Mouse (Mus musculus): ENCODE measurements around the gene Rnps1.

- no peak for TF ChIP-seq POLR2A (IDR thresholded peaks at IDR 0.05; ENCODE audit: low read depth, low read length)
- TF ChIP-seq CTCF (conservative IDR thresholded peaks at IDR 0.05; ENCODE audit: insufficient read depth, insufficient read length, low read depth, low read length), result no peak
Observed at GRCm38 (mm10) chr17:24402371-24402770, 12.0 kb upstream of the Rnps1 start.

All from kidney, adult 2 months (tissue).